Comparison of ENCODE assay signal across 18 mouse cellular contexts in genomic region chr19:31471766-31472165, GRCm38 (mm10).
DNase-seq lines count a peak whose midpoint lies in the region; ATAC-seq and TF ChIP-seq lines count a peak whose summit lies in the region.
"Had no signal": no experiment of that assay in that cellular context is flagged by ENCODE, and none has a peak within 500 bp of the region (broad histone marks: within the 10 kb centered on the region; RNA-seq: fewer than 3 reads in every experiment).

No protein-coding gene starts in this region.

- no peak for TF ChIP-seq CTCF in stomach, postnatal 0 days (IDR thresholded peaks at IDR 0.05; ENCODE audit: low read depth)

- H3K4me2 ChIP-seq in heart, embryonic 12.5 days: no peak overlapping the region
- no peak overlapping the region for H3K4me2 ChIP-seq in embryonic facial prominence, embryonic 14.5 days (ENCODE audit: low read depth, low read length)
- no peak overlapping the region for H3K4me2 ChIP-seq in stomach, postnatal 0 days (replicated peaks; ENCODE audit: low read depth)
- no peak overlapping the region for H3K4me2 ChIP-seq in intestine, embryonic 16.5 days (ENCODE audit: low read depth, low read length)

- H3K36me3 ChIP-seq in heart, embryonic 12.5 days: no peaks in the 10 kb centered on the region
- H3K36me3 ChIP-seq in embryonic facial prominence, embryonic 14.5 days (ENCODE audit: control insufficient read depth, insufficient read depth, low read length): no peaks in the 10 kb centered on the region
- H3K36me3 ChIP-seq in stomach, postnatal 0 days (ENCODE audit: control insufficient read depth, insufficient read depth, low read length): no peaks in the 10 kb centered on the region
- H3K36me3 ChIP-seq in intestine, embryonic 16.5 days (ENCODE audit: control insufficient read depth, insufficient read depth, low read length): no peaks in the 10 kb centered on the region

- no peak overlapping the region for H3K4me3 ChIP-seq in heart, embryonic 12.5 days
- H3K4me3 ChIP-seq in embryonic facial prominence, embryonic 14.5 days (ENCODE audit: low read depth, low read length): no peak overlapping the region
- H3K4me3 ChIP-seq in stomach, postnatal 0 days (ENCODE audit: low read depth, low read length): no peak overlapping the region
- H3K4me3 ChIP-seq in intestine, embryonic 16.5 days (ENCODE audit: low read length): no peak overlapping the region

- H3K9ac ChIP-seq in heart, embryonic 12.5 days: no peak overlapping the region
- H3K9ac ChIP-seq in embryonic facial prominence, embryonic 14.5 days (ENCODE audit: low read depth, low read length): no peak overlapping the region
- H3K9ac ChIP-seq in stomach, postnatal 0 days (ENCODE audit: low read length): no peak overlapping the region
- H3K9ac ChIP-seq in intestine, embryonic 16.5 days (ENCODE audit: low read depth, low read length): no peak overlapping the region

- no peak for TF ChIP-seq EP300 in stomach, postnatal 0 days (optimal IDR thresholded peaks at IDR 0.05)

- no peak for ATAC-seq in heart, embryonic 12.5 days (ENCODE audit: insufficient number of reproducible peaks, low FRiP score)
- ATAC-seq in embryonic facial prominence, embryonic 14.5 days (ENCODE audit: low read depth): no peak
- ATAC-seq in stomach, postnatal 0 days (ENCODE audit: low FRiP score, low TSS enrichment): no peak
- no peak for ATAC-seq in intestine, embryonic 16.5 days
- ATAC-seq: forebrain, embryonic 16.5 days had no signal

- no peaks in the 10 kb centered on the region for H3K27me3 ChIP-seq in heart, embryonic 12.5 days (replicated peaks)
- H3K27me3 ChIP-seq in embryonic facial prominence, embryonic 14.5 days (replicated peaks; ENCODE audit: control insufficient read depth, insufficient read depth, low read length): no peaks in the 10 kb centered on the region
- no peaks in the 10 kb centered on the region for H3K27me3 ChIP-seq in stomach, postnatal 0 days (ENCODE audit: control insufficient read depth, insufficient read depth, low read length)
- H3K27me3 ChIP-seq in intestine, embryonic 16.5 days (replicated peaks; ENCODE audit: control insufficient read depth, insufficient read depth, low read length): no peaks in the 10 kb centered on the region

- peak; percentile 33 to 44 for DNase-seq in heart, adult 9 months (ENCODE audit: low spot score in 2 of 2)
- DNase-seq in embryo, embryonic 10 days (ENCODE audit: low spot score): peak; percentile 51
- DNase-seq in embryonic facial prominence, embryonic 14.5 days (ENCODE audit: low spot score): peak; percentile 33
- peak; percentile 51 for DNase-seq in retina, embryonic 14.5 days (ENCODE audit: low spot score)
- DNase-seq in stomach, postnatal 0 days (ENCODE audit: low spot score): no peak
- DNase-seq: cerebellum, adult 11 months; cerebellum, postnatal 25 days; gastrocnemius, postnatal 10 days; kidney, adult 11 months; kidney, postnatal 10 days; liver; lung, adult 18-20 months; midbrain, embryonic 14.5 days; right cerebral cortex, postnatal 14 days had no signal

- WGBS in heart, embryonic 12.5 days: 51% methylated on average over 1 of the region's 1 CpGs
- WGBS in embryonic facial prominence, embryonic 14.5 days: 27% methylated on average over 1 of the region's 1 CpGs
- 77% methylated on average over 1 of the region's 1 CpGs for WGBS in stomach, postnatal 0 days
- WGBS in intestine, embryonic 16.5 days: 67% methylated on average over 1 of the region's 1 CpGs

- no peaks in the 10 kb centered on the region; the same call in 1 of the 2 replicates for H3K4me1 ChIP-seq in heart, embryonic 12.5 days (replicated peaks)
- H3K4me1 ChIP-seq in embryonic facial prominence, embryonic 14.5 days (ENCODE audit: control insufficient read depth, insufficient read depth, low read length): peaks cover 8% of the 10 kb centered on the region
- no peaks in the 10 kb centered on the region for H3K4me1 ChIP-seq in stomach, postnatal 0 days (replicated peaks; ENCODE audit: control insufficient read depth, insufficient read depth)
- no peaks in the 10 kb centered on the region for H3K4me1 ChIP-seq in intestine, embryonic 16.5 days (ENCODE audit: control insufficient read depth, insufficient read depth, low read length)

- no peaks in the 10 kb centered on the region for H3K9me3 ChIP-seq in heart, embryonic 12.5 days (replicated peaks)
- H3K9me3 ChIP-seq in embryonic facial prominence, embryonic 14.5 days (ENCODE audit: control insufficient read depth, low read length): no peaks in the 10 kb centered on the region
- H3K9me3 ChIP-seq in stomach, postnatal 0 days (ENCODE audit: control insufficient read depth, low read length): no peaks in the 10 kb centered on the region
- H3K9me3 ChIP-seq in intestine, embryonic 16.5 days (ENCODE audit: control insufficient read depth, low read length): no peaks in the 10 kb centered on the region

- H3K27ac ChIP-seq in heart, embryonic 12.5 days (ENCODE audit: poor library complexity, severe bottlenecking): no peak overlapping the region
- H3K27ac ChIP-seq in embryonic facial prominence, embryonic 14.5 days (replicated peaks; ENCODE audit: low read depth, low read length): no peak overlapping the region
- no peak overlapping the region for H3K27ac ChIP-seq in stomach, postnatal 0 days (replicated peaks)
- H3K27ac ChIP-seq in intestine, embryonic 16.5 days (ENCODE audit: low read length): no peak overlapping the region
- H3K27ac ChIP-seq: macrophage had no signal
